Mouse (Mus musculus): Measurements from ENCODE around the gene Asb2. TPM values are rescaled to one million over a fixed set of nuclear protein-coding genes. Genes with fewer than 3 reads are reported as not detected.

Asb2 gene
- total RNA-seq (2012; rRNA removed) = 4.1 and 5.5 TPM in 2 replicates
- total RNA-seq (2014; rRNA removed) = 5.3 and 6.2 TPM in 2 replicates
- 2.7 and 3.0 TPM in 2 replicates for polyA plus RNA-seq (2012; ENCODE audit: insufficient read length, low read depth)

DNA sequence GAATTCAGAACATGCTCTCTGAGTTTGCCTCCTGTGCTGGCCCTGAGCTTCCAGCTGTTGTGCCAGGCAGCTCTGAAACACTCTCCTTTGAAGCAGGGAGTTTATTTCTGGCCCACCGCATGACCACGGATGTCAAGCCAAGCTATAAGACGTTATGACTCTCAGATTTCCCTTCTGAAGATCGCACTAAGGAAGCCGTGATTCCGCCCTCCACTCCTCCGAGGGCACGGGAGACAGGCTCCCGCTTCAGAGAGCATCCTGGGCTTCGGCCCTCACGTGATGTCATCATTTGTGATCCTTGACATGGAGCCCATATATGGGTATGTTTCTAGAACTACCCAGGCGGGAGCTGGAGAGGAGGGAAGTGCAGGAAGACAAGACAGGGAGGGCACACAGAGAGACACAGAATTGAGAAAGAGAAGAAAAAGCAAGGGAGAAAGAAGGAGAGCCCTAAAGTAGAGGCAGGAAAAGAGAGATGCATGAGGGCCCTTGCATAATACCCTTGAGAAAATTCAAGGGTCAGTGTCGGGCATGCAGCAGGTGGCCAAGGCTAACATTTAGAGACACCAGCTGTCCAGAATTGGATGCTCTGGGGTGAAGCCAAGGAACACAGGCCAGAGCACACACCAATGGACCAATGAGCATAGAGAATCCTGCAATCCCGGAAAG lies at the start of gene Asb2:
Gene Asb2, minus strand, starts transcription at position 256 of the 669 bp plus-strand sequence.
- dilution Hi-C loops (cut with MboI; ENCODE audit: extremely low pct_ligation_motif_present, extremely low pct_unique_long_range_greater_than_20kb, low sequenced_read_pairs) = no loop called here
- H3K9ac ChIP-seq (ENCODE audit: insufficient read depth, low read depth) = no peak within 1 kb of the TSS
- no peak within 1 kb of the TSS for H3K4me2 ChIP-seq (ENCODE audit: insufficient read depth, low read depth, poor library complexity, severe bottlenecking)
- H3K27me3 ChIP-seq (replicated peaks) = peaks cover 2% of the 10 kb centered on the region
- DNase-seq (ENCODE audit: extremely low read depth) = no peak
- in situ Hi-C loops (cut with MboI; ENCODE audit: low pct_ligation_motif_present, low pct_unique_long_range_greater_than_20kb, low sequenced_read_pairs) = no loop called here
- no peak within 1 kb of the TSS for H3K27ac ChIP-seq (ENCODE audit: insufficient read depth, low read depth)
- H3K36me3 ChIP-seq (replicated peaks in 1 of 2; ENCODE audit: control insufficient read depth in 1 of 2, insufficient read depth in 1 of 2, low read length in 1 of 2) = no peaks in the 10 kb centered on the region
- no peak within 1 kb of the TSS for H3K4me3 ChIP-seq (replicated peaks in 1 of 3; ENCODE audit: low read depth in 2 of 3, low read length in 2 of 3, poor library complexity in 1 of 3)
- H3K79me2 ChIP-seq (replicated peaks; ENCODE audit: control insufficient read depth, extremely low read depth, insufficient read depth, poor library complexity, severe bottlenecking) = no peaks in the 10 kb centered on the region
- no peak for TF ChIP-seq ZC3H11A (IDR thresholded peaks at IDR 0.05; ENCODE audit: low read depth, low read length)
- no peak for TF ChIP-seq PAX5 (IDR thresholded peaks at IDR 0.05; ENCODE audit: low read length)
- no peak for TF ChIP-seq HCFC1 (IDR thresholded peaks at IDR 0.05; ENCODE audit: low read depth, low read length)
- no peak for TF ChIP-seq ELF1 (IDR thresholded peaks at IDR 0.05; ENCODE audit: low read depth, low read length)
- no peak for TF ChIP-seq CTCF (conservative IDR thresholded peaks at IDR 0.05 in 1 of 2, IDR thresholded peaks at IDR 0.05 in 1 of 2; ENCODE audit: low read depth in 2 of 2, low read length in 2 of 2)
- TF ChIP-seq MAX (IDR thresholded peaks at IDR 0.05; ENCODE audit: low read length) = no peak
- no peak for TF ChIP-seq MXI1 (IDR thresholded peaks at IDR 0.05; ENCODE audit: low read depth, low read length)
- TF ChIP-seq MYC (IDR thresholded peaks at IDR 0.05; ENCODE audit: low read depth, low read length) = no peak
- no peak for TF ChIP-seq USF2 (conservative IDR thresholded peaks at IDR 0.05; ENCODE audit: low read depth, low read length)
- TF ChIP-seq SIN3A (IDR thresholded peaks at IDR 0.05; ENCODE audit: low read length) = no peak
- no peak for TF ChIP-seq SMC3 (IDR thresholded peaks at IDR 0.05; ENCODE audit: low read depth, low read length)
- TF ChIP-seq IRF4 (IDR thresholded peaks at IDR 0.05; ENCODE audit: low read depth, low read length) = no peak
- H3K4me1 ChIP-seq (ENCODE audit: control insufficient read depth in 1 of 2, insufficient read depth in 2 of 2) = peaks cover 19 to 36% of the 10 kb centered on the region in 2 experiments
- H3K9me3 ChIP-seq (replicated peaks; ENCODE audit: low read length) = peaks cover 12% of the 10 kb centered on the region

DNA sequence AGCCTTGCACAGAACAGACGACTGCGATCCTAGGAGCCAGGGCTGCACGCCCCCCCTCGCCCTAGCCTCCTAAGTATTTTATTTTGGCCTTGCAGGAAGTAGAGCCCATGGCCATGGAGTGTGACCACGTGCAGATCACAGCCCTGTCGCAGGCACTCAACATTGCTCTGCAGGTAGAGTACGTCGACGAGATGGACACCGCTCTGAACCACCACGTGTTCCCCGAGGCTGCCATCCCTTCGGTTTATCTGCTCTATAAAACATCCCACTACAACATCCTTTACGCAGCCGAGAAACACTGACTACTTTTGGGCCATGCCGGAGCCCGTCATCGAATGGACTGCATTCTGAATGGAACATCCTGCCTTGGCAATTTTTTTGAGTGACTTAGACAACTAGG lies 48.3 kb upstream of the Asb2 start:
- no peak overlapping the region for H3K4me3 ChIP-seq (replicated peaks in 1 of 3; ENCODE audit: low read depth in 2 of 3, low read length in 2 of 3, poor library complexity in 1 of 3)
- no peaks in the 10 kb centered on the region for H3K9me3 ChIP-seq (replicated peaks; ENCODE audit: low read length)
- H3K9ac ChIP-seq (ENCODE audit: insufficient read depth, low read depth) = no peak overlapping the region
- dilution Hi-C loops (cut with MboI; ENCODE audit: extremely low pct_ligation_motif_present, extremely low pct_unique_long_range_greater_than_20kb, low sequenced_read_pairs) = no loop called here
- 0 out of 2 replicates have a peak, but pooled peaks have one; percentile 5 for TF ChIP-seq POLR2A (IDR thresholded peaks at IDR 0.05; ENCODE audit: low read depth, low read length)
- no peak for TF ChIP-seq EP300 (IDR thresholded peaks at IDR 0.05; ENCODE audit: low read length)
- no peaks in the 10 kb centered on the region for H3K79me2 ChIP-seq (replicated peaks; ENCODE audit: control insufficient read depth, extremely low read depth, insufficient read depth, poor library complexity, severe bottlenecking)
- no peak overlapping the region for H3K27ac ChIP-seq (ENCODE audit: insufficient read depth, low read depth)
- no peak overlapping the region for H3K4me2 ChIP-seq (ENCODE audit: insufficient read depth, low read depth, poor library complexity, severe bottlenecking)
- peaks cover 71 to 97% of the 10 kb centered on the region in 2 experiments for H3K36me3 ChIP-seq (replicated peaks in 1 of 2; ENCODE audit: control insufficient read depth in 1 of 2, insufficient read depth in 1 of 2, low read length in 1 of 2)
- H3K27me3 ChIP-seq (replicated peaks) = no peaks in the 10 kb centered on the region
- in situ Hi-C loops (cut with MboI; ENCODE audit: low pct_ligation_motif_present, low pct_unique_long_range_greater_than_20kb, low sequenced_read_pairs) = no loop called here
- DNase-seq (ENCODE audit: extremely low read depth) = no peak
- H3K4me1 ChIP-seq (ENCODE audit: control insufficient read depth in 1 of 2, insufficient read depth in 2 of 2) = no peaks in the 10 kb centered on the region

DNA sequence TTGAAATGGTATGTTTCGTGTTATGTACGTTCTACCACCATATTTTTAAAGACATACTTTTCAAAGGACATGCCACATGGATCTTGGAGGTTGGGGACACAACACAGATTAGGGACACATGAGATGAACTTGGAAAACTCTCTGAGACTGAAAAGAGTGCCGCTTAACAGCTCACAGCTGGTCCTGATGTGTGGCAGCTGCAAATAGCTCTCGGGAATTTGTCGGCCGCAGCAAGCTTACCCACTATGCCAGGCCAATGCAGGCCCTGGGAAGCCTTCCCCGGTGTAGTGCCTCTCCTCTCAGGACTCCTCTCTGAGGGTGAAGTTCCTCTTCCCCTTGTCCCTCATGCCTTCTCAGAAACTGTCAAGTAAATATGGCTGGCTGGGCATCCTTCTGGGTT lies 41.0 kb upstream of the Asb2 start:
- Histone ChIP-seq H3K4me1 (ENCODE audit: control insufficient read depth in 1 of 2, insufficient read depth in 2 of 2) (peaks cover 0 to 28% of the 10 kb centered on the region in 2 experiments; a peak in 2 of 4 replicates), H3K4me3 (replicated peaks in 1 of 3; ENCODE audit: low read depth in 2 of 3, low read length in 2 of 3, poor library complexity in 1 of 3) (no peak overlapping the region), H3K9ac (ENCODE audit: insufficient read depth, low read depth) (no peak overlapping the region), H3K9me3 (replicated peaks; ENCODE audit: low read length) (no peaks in the 10 kb centered on the region), H3K36me3 (replicated peaks in 1 of 2; ENCODE audit: control insufficient read depth in 1 of 2, insufficient read depth in 1 of 2, low read length in 1 of 2) (peaks cover 8 to 50% of the 10 kb centered on the region in 2 experiments), H3K79me2 (replicated peaks; ENCODE audit: control insufficient read depth, extremely low read depth, insufficient read depth, poor library complexity, severe bottlenecking) (no peaks in the 10 kb centered on the region; the same call in 1 of the 2 replicates), H3K27me3 (replicated peaks) (no peaks in the 10 kb centered on the region), H3K4me2 (ENCODE audit: insufficient read depth, low read depth, poor library complexity, severe bottlenecking) (no peak overlapping the region), H3K27ac (ENCODE audit: insufficient read depth, low read depth) (no peak overlapping the region)
- dilution Hi-C loops (cut with MboI; ENCODE audit: extremely low pct_ligation_motif_present, extremely low pct_unique_long_range_greater_than_20kb, low sequenced_read_pairs) = no loop called here
- DNase-seq (ENCODE audit: extremely low read depth) = no peak
- in situ Hi-C loops (cut with MboI; ENCODE audit: low pct_ligation_motif_present, low pct_unique_long_range_greater_than_20kb, low sequenced_read_pairs) = no loop called here
- no peak for TF ChIP-seq MEF2A (IDR thresholded peaks at IDR 0.05; ENCODE audit: borderline replicate concordance, low read depth, low read length)
- TF ChIP-seq ETS1 (conservative IDR thresholded peaks at IDR 0.05; ENCODE audit: low read depth, low read length) = no peak
- no peak for TF ChIP-seq MYC (IDR thresholded peaks at IDR 0.05; ENCODE audit: low read depth, low read length)
- no peak for TF ChIP-seq ZMIZ1 (IDR thresholded peaks at IDR 0.05; ENCODE audit: low read depth, low read length)
- no peak for TF ChIP-seq MXI1 (IDR thresholded peaks at IDR 0.05; ENCODE audit: low read depth, low read length)
- TF ChIP-seq MAZ (IDR thresholded peaks at IDR 0.05; ENCODE audit: low read depth, low read length) = no peak
- no peak for TF ChIP-seq BHLHE40 (IDR thresholded peaks at IDR 0.05; ENCODE audit: low read depth, low read length)
- no peak for TF ChIP-seq POLR2A (IDR thresholded peaks at IDR 0.05; ENCODE audit: low read depth, low read length)
- no peak for TF ChIP-seq POLR2AphosphoS2 (IDR thresholded peaks at IDR 0.05; ENCODE audit: low read depth, low read length)
